Mouse (Mus musculus): ENCODE data around the gene Lemd2. TPM values are rescaled to one million over a fixed set of nuclear protein-coding genes. Genes with fewer than 3 reads are reported as not detected.

Gene Lemd2
- total and polyA plus RNA-seq, 3 experiments: 46.8 to 59.7 TPM; not detected in 1

DNA sequence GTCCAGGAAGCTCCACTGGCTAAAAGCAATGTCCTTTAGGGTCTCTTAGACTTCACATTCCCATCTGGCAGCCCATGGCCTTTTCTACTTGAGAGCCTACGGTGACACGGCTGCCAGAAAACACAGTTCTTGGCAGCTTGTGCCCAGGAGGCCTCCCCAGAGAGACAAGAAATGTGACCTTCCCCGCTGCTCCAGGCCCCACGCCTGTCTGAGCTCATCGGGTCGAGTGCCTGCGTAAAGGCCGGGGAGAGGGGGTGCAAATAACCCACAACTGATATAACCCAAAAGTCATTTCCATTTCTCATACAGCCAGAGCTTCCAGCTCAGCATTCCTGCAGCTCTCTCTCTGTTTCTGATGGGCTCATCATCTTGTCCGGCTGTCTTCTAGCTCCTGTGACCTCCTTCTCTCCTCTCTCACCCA, 50.5 kb downstream of the Lemd2 start:
- Histone ChIP-seq H3K79me2 (ENCODE audit: control insufficient read depth, insufficient read depth, low read length, poor library complexity) (no peaks in the 10 kb centered on the region), H3K9me3 (replicated peaks; ENCODE audit: insufficient read depth, low read length) (no peaks in the 10 kb centered on the region), H3K4me1 (ENCODE audit: control insufficient read depth in 1 of 2, insufficient read depth in 2 of 2, low read length in 2 of 2) (peaks cover 7 to 17% of the 10 kb centered on the region in 2 experiments; a peak in 3 of 4 replicates), H3K4me3 (ENCODE audit: control insufficient read depth in 1 of 2, insufficient read depth in 1 of 2, low read depth in 2 of 2, low read length in 2 of 2) (no peak overlapping the region), H3K9ac (ENCODE audit: control insufficient read depth, low read depth, low read length, poor library complexity, severe bottlenecking) (peak overlapping the region; percentile 18), H3K36me3 (ENCODE audit: control insufficient read depth in 1 of 2, insufficient read depth in 2 of 2, low read length in 2 of 2) (peaks cover 0 to 13% of the 10 kb centered on the region in 2 experiments; a peak in 2 of 4 replicates), H3K27ac (ENCODE audit: control insufficient read depth, low read depth, low read length) (peak overlapping the region; percentile 68), H3K27me3 (ENCODE audit: control insufficient read depth in 1 of 2, insufficient read depth in 2 of 2, low read length in 2 of 2) (no peaks in the 10 kb centered on the region)
- TF ChIP-seq CHD2 (IDR thresholded peaks at IDR 0.05; ENCODE audit: low read length): no peak
- no peak for TF ChIP-seq ZMIZ1 (IDR thresholded peaks at IDR 0.05; ENCODE audit: low read depth, low read length)
- no peak for TF ChIP-seq MYB (IDR thresholded peaks at IDR 0.05; ENCODE audit: low read depth, low read length)
- TF ChIP-seq CTCF (IDR thresholded peaks at IDR 0.05 in 2 of 3, conservative IDR thresholded peaks at IDR 0.05 in 1 of 3; ENCODE audit: control insufficient read depth in 1 of 3, insufficient read depth in 1 of 3, low read depth in 2 of 3, low read length in 3 of 3, poor library complexity in 1 of 3, severe bottlenecking in 1 of 3): no peak
- no peak for TF ChIP-seq POLR2A (IDR thresholded peaks at IDR 0.05; ENCODE audit: control insufficient read depth in 1 of 2, insufficient read depth in 1 of 2, low read depth in 1 of 2, low read length in 2 of 2, poor library complexity in 1 of 2)
- no peak for TF ChIP-seq USF2 (IDR thresholded peaks at IDR 0.05; ENCODE audit: borderline replicate concordance in 1 of 2, insufficient read depth in 1 of 2, low read depth in 1 of 2, low read length in 2 of 2)
- no peak for TF ChIP-seq POLR2AphosphoS2 (IDR thresholded peaks at IDR 0.05; ENCODE audit: low read length)
- TF ChIP-seq JUND (IDR thresholded peaks at IDR 0.05; ENCODE audit: low read depth, low read length): no peak
- TF ChIP-seq GATA1 (IDR thresholded peaks at IDR 0.05; ENCODE audit: low read depth, low read length): no peak
- no peak for TF ChIP-seq GABPA (IDR thresholded peaks at IDR 0.05; ENCODE audit: low read depth, low read length)
- TF ChIP-seq MXI1 (IDR thresholded peaks at IDR 0.05; ENCODE audit: low read depth, low read length): no peak
- no peak for TF ChIP-seq SMC3 (IDR thresholded peaks at IDR 0.05; ENCODE audit: low read depth, low read length)
- TF ChIP-seq MEF2A (IDR thresholded peaks at IDR 0.05; ENCODE audit: extremely low read depth, insufficient replicate concordance, low read depth, low read length, poor library complexity, severe bottlenecking): no peak
- no peak for TF ChIP-seq ETS1 (IDR thresholded peaks at IDR 0.05; ENCODE audit: low read depth, low read length)
- no peak for TF ChIP-seq ZC3H11A (IDR thresholded peaks at IDR 0.05; ENCODE audit: low read depth, low read length)
- TF ChIP-seq MYC (IDR thresholded peaks at IDR 0.05; ENCODE audit: low read depth, low read length): no peak
- TF ChIP-seq NRF1 (IDR thresholded peaks at IDR 0.05; ENCODE audit: insufficient read depth, low read depth, low read length, poor library complexity, severe bottlenecking): no peak
- TF ChIP-seq MAX (IDR thresholded peaks at IDR 0.05; ENCODE audit: low read length): no peak
- DNase-seq (ENCODE audit: low read depth, low spot score): no peak

DNA sequence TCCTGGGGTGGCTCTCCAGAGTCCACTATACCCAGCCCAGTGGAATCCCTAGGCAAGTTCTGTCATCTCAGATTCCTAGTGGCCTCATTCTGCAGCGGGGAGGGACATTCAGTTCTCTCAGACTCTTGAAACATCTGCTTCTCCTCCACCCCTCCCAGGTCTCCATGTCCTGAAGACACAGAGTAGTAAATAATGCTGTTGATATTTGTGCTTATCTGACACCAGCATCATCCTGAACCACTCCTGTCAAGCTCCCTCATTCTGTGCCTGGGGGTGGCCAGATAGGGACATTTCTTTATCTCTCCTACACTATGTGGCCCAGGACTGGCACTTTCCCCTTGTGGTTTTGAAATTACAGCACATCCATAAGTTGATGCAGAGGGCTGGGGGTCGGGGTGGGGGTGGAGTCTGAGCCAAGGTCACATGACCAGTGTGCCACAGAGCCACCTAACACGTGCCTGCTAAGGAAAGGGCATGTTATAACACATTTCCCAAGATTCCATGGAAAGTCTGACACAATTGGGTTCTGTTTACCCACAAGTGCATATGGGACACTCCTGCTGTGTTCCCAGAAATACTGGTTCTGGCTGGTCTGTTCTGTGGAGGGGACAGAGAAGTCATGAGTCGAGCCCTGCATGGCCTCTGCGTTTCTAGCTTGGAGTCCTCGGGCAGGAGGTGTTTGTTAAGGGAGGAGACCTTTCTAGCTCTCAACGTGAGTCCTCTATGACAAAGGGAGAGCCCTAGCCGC, 51.1 kb downstream of the Lemd2 start:
- Histone ChIP-seq H3K27ac (ENCODE audit: control insufficient read depth, low read depth, low read length) (peak overlapping the region; percentile 68), H3K4me3 (ENCODE audit: control insufficient read depth in 1 of 2, insufficient read depth in 1 of 2, low read depth in 2 of 2, low read length in 2 of 2) (no peak overlapping the region), H3K9ac (ENCODE audit: control insufficient read depth, low read depth, low read length, poor library complexity, severe bottlenecking) (peak overlapping the region; percentile 18), H3K36me3 (ENCODE audit: control insufficient read depth in 1 of 2, insufficient read depth in 2 of 2, low read length in 2 of 2) (peaks cover 0 to 13% of the 10 kb centered on the region in 2 experiments; a peak in 2 of 4 replicates), H3K4me1 (ENCODE audit: control insufficient read depth in 1 of 2, insufficient read depth in 2 of 2, low read length in 2 of 2) (peaks cover 7 to 17% of the 10 kb centered on the region in 2 experiments; a peak in 3 of 4 replicates), H3K27me3 (ENCODE audit: control insufficient read depth in 1 of 2, insufficient read depth in 2 of 2, low read length in 2 of 2) (no peaks in the 10 kb centered on the region), H3K79me2 (ENCODE audit: control insufficient read depth, insufficient read depth, low read length, poor library complexity) (no peaks in the 10 kb centered on the region), H3K9me3 (replicated peaks; ENCODE audit: insufficient read depth, low read length) (no peaks in the 10 kb centered on the region)
- peak; percentile 90 for DNase-seq (ENCODE audit: low read depth, low spot score)
- no peak for TF ChIP-seq UBTF (IDR thresholded peaks at IDR 0.05; ENCODE audit: borderline replicate concordance, insufficient read depth, low read depth, low read length)
- TF ChIP-seq CHD2 (IDR thresholded peaks at IDR 0.05; ENCODE audit: low read length): peak; percentile 14; the same call in 1 of the 2 replicates
- TF ChIP-seq NELFE (IDR thresholded peaks at IDR 0.05; ENCODE audit: low read depth, low read length): no peak
- TF ChIP-seq NRF1 (IDR thresholded peaks at IDR 0.05; ENCODE audit: insufficient read depth, low read depth, low read length, poor library complexity, severe bottlenecking): no peak
- TF ChIP-seq POLR2A (IDR thresholded peaks at IDR 0.05; ENCODE audit: control insufficient read depth in 1 of 2, insufficient read depth in 1 of 2, low read depth in 1 of 2, low read length in 2 of 2, poor library complexity in 1 of 2): no peak
- no peak for TF ChIP-seq GABPA (IDR thresholded peaks at IDR 0.05; ENCODE audit: low read depth, low read length)
- peak; percentile 76 for TF ChIP-seq SIN3A (IDR thresholded peaks at IDR 0.05; ENCODE audit: low read length)
- TF ChIP-seq MEF2A (IDR thresholded peaks at IDR 0.05; ENCODE audit: extremely low read depth, insufficient replicate concordance, low read depth, low read length, poor library complexity, severe bottlenecking): no peak
- no peak for TF ChIP-seq ZKSCAN1 (IDR thresholded peaks at IDR 0.05; ENCODE audit: low read depth, low read length)
- no peak for TF ChIP-seq POLR2AphosphoS2 (IDR thresholded peaks at IDR 0.05; ENCODE audit: low read length)
- peak; percentile 69; the same call in 1 of the 2 replicates for TF ChIP-seq MXI1 (IDR thresholded peaks at IDR 0.05; ENCODE audit: low read depth, low read length)
- peak; percentile 62 for TF ChIP-seq RCOR1 (IDR thresholded peaks at IDR 0.05; ENCODE audit: low read depth, low read length)
- no peak for TF ChIP-seq RAD21 (IDR thresholded peaks at IDR 0.05; ENCODE audit: low read depth, low read length)
- TF ChIP-seq TBP (IDR thresholded peaks at IDR 0.05; ENCODE audit: low read depth, low read length): no peak
- TF ChIP-seq GATA1 (IDR thresholded peaks at IDR 0.05; ENCODE audit: low read depth, low read length): peak; percentile 96
- TF ChIP-seq CTCF (IDR thresholded peaks at IDR 0.05 in 2 of 3, conservative IDR thresholded peaks at IDR 0.05 in 1 of 3; ENCODE audit: control insufficient read depth in 1 of 3, insufficient read depth in 1 of 3, low read depth in 2 of 3, low read length in 3 of 3, poor library complexity in 1 of 3, severe bottlenecking in 1 of 3): no peak
- TF ChIP-seq ZNF384 (IDR thresholded peaks at IDR 0.05; ENCODE audit: low read depth, low read length): no peak
- TF ChIP-seq MAFK (IDR thresholded peaks at IDR 0.05; ENCODE audit: borderline replicate concordance, low read depth, low read length): no peak
